Mouse (Mus musculus): ENCODE measurements at regions not wholly inside any gene's neighbourhood (a gene's known extent, or its start where the extent isn't known, plus 50 kb on each side); places are given as distances from the start of the nearest gene placed in this dataset.

- H3K4me3 ChIP-seq, result peak overlapping the region; percentile 61
- H3K9me3 ChIP-seq, result no peaks in the 10 kb centered on the region
- ATAC-seq (ENCODE audit: low FRiP score, low read depth), result peak; percentile 13
- H3K4me1 ChIP-seq, result peaks cover 19% of the 10 kb centered on the region
- H3K4me2 ChIP-seq (replicated peaks), result peak overlapping the region; percentile 60
- H3K9ac ChIP-seq (replicated peaks), result peak overlapping the region; percentile 63
- peaks cover 39% of the 10 kb centered on the region for H3K27me3 ChIP-seq
- peak overlapping the region; percentile 87 for H3K27ac ChIP-seq (replicated peaks)
- 3% methylated on average over 12 of the region's 12 CpGs for WGBS
- H3K36me3 ChIP-seq, result no peaks in the 10 kb centered on the region
Measured at GRCm38 (mm10) chr16:25059504-25059992, 227.1 kb upstream of the Tprg start.

GRCm38 (mm10) chr16:25060266-25060665 is 226.4 kb upstream of the Tprg start:
- no peak overlapping the region for H3K4me3 ChIP-seq
- no peak overlapping the region for H3K4me2 ChIP-seq (replicated peaks)
- 0 out of 2 replicates have a peak overlapping the region, but pooled peaks have one; percentile 87 for H3K27ac ChIP-seq (replicated peaks)
- H3K27me3 ChIP-seq, result peaks cover 43% of the 10 kb centered on the region
- H3K9me3 ChIP-seq, result no peaks in the 10 kb centered on the region
- ATAC-seq (ENCODE audit: low FRiP score, low read depth), result no peak
- no peaks in the 10 kb centered on the region for H3K36me3 ChIP-seq
- 87% methylated on average over 8 of the region's 8 CpGs for WGBS
- peaks cover 22% of the 10 kb centered on the region for H3K4me1 ChIP-seq
- H3K9ac ChIP-seq (replicated peaks), result no peak overlapping the region

GRCm38 (mm10) chr16:25061631-25062030 is 225.0 kb upstream of the Tprg start:
- Histone ChIP-seq H3K27ac (replicated peaks) (no peak overlapping the region), H3K9me3 (no peaks in the 10 kb centered on the region), H3K4me1 (peaks cover 22% of the 10 kb centered on the region), H3K36me3 (no peaks in the 10 kb centered on the region), H3K4me2 (replicated peaks) (no peak overlapping the region), H3K27me3 (peaks cover 36% of the 10 kb centered on the region), H3K4me3 (no peak overlapping the region), H3K9ac (replicated peaks) (no peak overlapping the region)
- no peak for ATAC-seq (ENCODE audit: low FRiP score, low read depth)
- 79% methylated on average over 4 of the region's 4 CpGs for WGBS

GRCm38 (mm10) chr16:25063981-25064380 is 222.6 kb upstream of the Tprg start:
- ATAC-seq (ENCODE audit: low FRiP score, low read depth), result no peak
- H3K36me3 ChIP-seq, result no peaks in the 10 kb centered on the region
- no peak overlapping the region for H3K4me3 ChIP-seq

GRCm38 (mm10) chr16:25064538-25064937 is 222.1 kb upstream of the Tprg start:
- Histone ChIP-seq H3K9ac (replicated peaks) (no peak overlapping the region), H3K4me1 (peaks cover 11% of the 10 kb centered on the region), H3K4me3 (no peak overlapping the region), H3K27me3 (peaks cover 26% of the 10 kb centered on the region), H3K9me3 (no peaks in the 10 kb centered on the region), H3K4me2 (replicated peaks) (no peak overlapping the region), H3K27ac (replicated peaks) (no peak overlapping the region), H3K36me3 (no peaks in the 10 kb centered on the region)
- 13% methylated on average over 4 of the region's 4 CpGs for WGBS
- ATAC-seq (ENCODE audit: low FRiP score, low read depth), result peak; percentile 77

More at GRCm38 (mm10) chr16:25063981-25064380, 222.6 kb upstream of the Tprg start:
- H3K27me3 ChIP-seq, result peaks cover 26% of the 10 kb centered on the region
- no peak overlapping the region for H3K9ac ChIP-seq (replicated peaks)
- no peak overlapping the region for H3K27ac ChIP-seq (replicated peaks)
- no peak overlapping the region for H3K4me2 ChIP-seq (replicated peaks)
- H3K4me1 ChIP-seq, result peaks cover 12% of the 10 kb centered on the region
- H3K9me3 ChIP-seq, result no peaks in the 10 kb centered on the region

- H3K27me3 ChIP-seq, result peaks cover 19% of the 10 kb centered on the region
- no peak for ATAC-seq (ENCODE audit: low FRiP score, low read depth)
Measured at GRCm38 (mm10) chr16:25066822-25067221, 219.8 kb upstream of the Tprg start.

GRCm38 (mm10) chr16:25067276-25068249 is 219.1 kb upstream of the Tprg start:
- Histone ChIP-seq H3K4me3 (no peak overlapping the region), H3K9ac (replicated peaks) (no peak overlapping the region), H3K27ac (replicated peaks) (no peak overlapping the region), H3K4me1 (0 out of 2 replicates have a peak, but pooled peaks cover 4% of the 10 kb centered on the region), H3K9me3 (no peaks in the 10 kb centered on the region), H3K4me2 (replicated peaks) (no peak overlapping the region), H3K36me3 (no peaks in the 10 kb centered on the region), H3K27me3 (peaks cover 14% of the 10 kb centered on the region)
- no peak for ATAC-seq (ENCODE audit: low FRiP score, low read depth)
- 53% methylated on average over 8 of the region's 8 CpGs for WGBS

More at GRCm38 (mm10) chr16:25066822-25067221, 219.8 kb upstream of the Tprg start:
- Histone ChIP-seq H3K4me3 (no peak overlapping the region), H3K4me1 (0 out of 2 replicates have a peak, but pooled peaks cover 4% of the 10 kb centered on the region), H3K27ac (replicated peaks) (no peak overlapping the region), H3K36me3 (no peaks in the 10 kb centered on the region), H3K9ac (replicated peaks) (no peak overlapping the region), H3K4me2 (replicated peaks) (no peak overlapping the region), H3K9me3 (no peaks in the 10 kb centered on the region)
- WGBS, result 76% methylated on average over 7 of the region's 7 CpGs

- Histone ChIP-seq H3K27ac (replicated peaks) (no peak overlapping the region), H3K4me3 (no peak overlapping the region), H3K4me2 (replicated peaks) (no peak overlapping the region), H3K9ac (replicated peaks) (no peak overlapping the region), H3K9me3 (no peaks in the 10 kb centered on the region), H3K36me3 (no peaks in the 10 kb centered on the region), H3K27me3 (no peaks in the 10 kb centered on the region), H3K4me1 (no peaks in the 10 kb centered on the region)
- ATAC-seq (ENCODE audit: low FRiP score, low read depth), result no peak
- WGBS, result 92% methylated on average over 6 of the region's 6 CpGs
Measured at GRCm38 (mm10) chr16:25080811-25081210, 205.8 kb upstream of the Tprg start.

GRCm38 (mm10) chr16:25083729-25084128 is 202.9 kb upstream of the Tprg start:
- H3K27ac ChIP-seq (replicated peaks), result no peak overlapping the region
- H3K4me3 ChIP-seq, result no peak overlapping the region
- H3K27me3 ChIP-seq, result no peaks in the 10 kb centered on the region
- ATAC-seq (ENCODE audit: low FRiP score, low read depth), result no peak
- WGBS, result 94% methylated on average over 1 of the region's 1 CpGs
- H3K36me3 ChIP-seq, result no peaks in the 10 kb centered on the region
- H3K9me3 ChIP-seq, result no peaks in the 10 kb centered on the region
- H3K9ac ChIP-seq (replicated peaks), result no peak overlapping the region
- no peak overlapping the region for H3K4me2 ChIP-seq (replicated peaks)
- no peaks in the 10 kb centered on the region for H3K4me1 ChIP-seq

- H3K9ac ChIP-seq (replicated peaks), result no peak overlapping the region
- H3K27me3 ChIP-seq, result no peaks in the 10 kb centered on the region
- H3K27ac ChIP-seq (replicated peaks), result no peak overlapping the region
- H3K9me3 ChIP-seq, result no peaks in the 10 kb centered on the region
- ATAC-seq (ENCODE audit: low FRiP score, low read depth), result no peak
- no peak overlapping the region for H3K4me3 ChIP-seq
- 80% methylated on average over 10 of the region's 10 CpGs for WGBS
- no peak overlapping the region for H3K4me2 ChIP-seq (replicated peaks)
- H3K4me1 ChIP-seq, result no peaks in the 10 kb centered on the region
- H3K36me3 ChIP-seq, result no peaks in the 10 kb centered on the region
Measured at GRCm38 (mm10) chr16:25087741-25088648, 198.6 kb upstream of the Tprg start.

GRCm38 (mm10) chr16:25088649-25089019 is 198.0 kb upstream of the Tprg start:
- Histone ChIP-seq H3K4me2 (replicated peaks) (no peak overlapping the region), H3K9ac (replicated peaks) (no peak overlapping the region), H3K27ac (replicated peaks) (no peak overlapping the region), H3K9me3 (no peaks in the 10 kb centered on the region), H3K4me3 (no peak overlapping the region), H3K36me3 (no peaks in the 10 kb centered on the region), H3K4me1 (no peaks in the 10 kb centered on the region), H3K27me3 (no peaks in the 10 kb centered on the region)
- ATAC-seq (ENCODE audit: low FRiP score, low read depth), result no peak
- 88% methylated on average over 2 of the region's 2 CpGs for WGBS

GRCm38 (mm10) chr16:25104165-25104564 is 182.5 kb upstream of the Tprg start:
- H3K4me2 ChIP-seq (replicated peaks), result no peak overlapping the region
- WGBS, result 88% methylated on average over 2 of the region's 2 CpGs
- H3K9me3 ChIP-seq, result no peaks in the 10 kb centered on the region
- ATAC-seq (ENCODE audit: low FRiP score, low read depth), result no peak
- H3K36me3 ChIP-seq, result no peaks in the 10 kb centered on the region
- no peaks in the 10 kb centered on the region for H3K4me1 ChIP-seq
- H3K4me3 ChIP-seq, result no peak overlapping the region
- no peaks in the 10 kb centered on the region for H3K27me3 ChIP-seq
- no peak overlapping the region for H3K9ac ChIP-seq (replicated peaks)
- no peak overlapping the region for H3K27ac ChIP-seq (replicated peaks)
